Mouse (Mus musculus) olfactory bulb, adult 2 months (tissue): ENCODE data around the gene Lasp1. TPM values are rescaled to one million over a fixed set of nuclear protein-coding genes. Genes with fewer than 3 reads are reported as not detected.

Source experiments
- H3K27ac ChIP-seq: fragments of 200-500 bp; 2 replicates; pipeline ENCODE4 v1.5.1; 2012; ENCODE audit warnings: low read depth, low read length; ENCODE audit not compliant: insufficient read depth
- H3K4me1 ChIP-seq: fragments of 200-500 bp; 2 replicates; pipeline ENCODE4 v1.6.1; 2012; ENCODE audit warnings: low read length; ENCODE audit not compliant: control insufficient read depth, insufficient read depth
- H3K4me3 ChIP-seq: fragments of 200-500 bp; 2 replicates; pipeline ENCODE4 v1.5.1; 2012; ENCODE audit warnings: mild to moderate bottlenecking, low read depth, low read length, moderate library complexity; ENCODE audit not compliant: insufficient read depth
- CTCF ChIP-seq: fragments of 200-500 bp; IDR thresholded peaks from 2 replicates; pipeline ENCODE4 v1.5.1; 2012; ENCODE audit warnings: low read depth, mild to moderate bottlenecking, low read length, moderate library complexity; ENCODE audit not compliant: insufficient read depth
- POLR2A ChIP-seq: fragments of 200-500 bp; IDR thresholded peaks from 2 replicates; pipeline ENCODE4 v1.6.1; 2012; ENCODE audit warnings: mild to moderate bottlenecking, low read depth, low read length, moderate library complexity; ENCODE audit not compliant: insufficient read depth
- WGBS: fragments of 180-500 bp; shearing (Covaris S2); methylation state at CpG from one replicate; pipeline ENCODE4 v1.1.7; 2018; 5-methylcytosine and 5-hydroxymethylcytosine counted together
- polyA plus RNA-seq: library from polyadenylated mRNA; stranded (reverse); fragments of >200 nt; gene quantifications from 2 replicates; pipeline ENCODE4 v1.2.4, GENCODE M21; 2012; ENCODE audit warnings: low replicate concordance; ENCODE audit not compliant: missing spikeins, insufficient read depth, insufficient read length

Gene Lasp1
- polyA plus RNA-seq, 1 experiment = not detected

- Histone ChIP-seq H3K4me3 (no peak overlapping the region), H3K27ac (no peak overlapping the region), H3K4me1 (peaks cover 64% of the 10 kb centered on the region)
- WGBS = 53% methylated on average over 17 of the region's 17 CpGs
- TF ChIP-seq CTCF (no peak), POLR2A (no peak)
Observed at GRCm38 (mm10) chr11:97813746-97814515, 15.1 kb downstream of the Lasp1 start.

GRCm38 (mm10) chr11:97815736-97816135 is 16.9 kb downstream of the Lasp1 start:
- WGBS = 85% methylated on average over 11 of the region's 11 CpGs
- H3K4me1 ChIP-seq = peaks cover 57% of the 10 kb centered on the region
- H3K27ac ChIP-seq = no peak overlapping the region
- H3K4me3 ChIP-seq = no peak overlapping the region
- TF ChIP-seq CTCF = no peak
- no peak for TF ChIP-seq POLR2A

GRCm38 (mm10) chr11:97816176-97816575 is 17.4 kb downstream of the Lasp1 start:
- Histone ChIP-seq H3K27ac (no peak overlapping the region), H3K4me1 (peaks cover 57% of the 10 kb centered on the region), H3K4me3 (no peak overlapping the region)
- TF ChIP-seq CTCF (no peak), POLR2A (no peak)
- whole genome bisulfite sequencing = 60% methylated on average over 5 of the region's 5 CpGs

- TF ChIP-seq CTCF (no peak), POLR2A (no peak)
- no peak overlapping the region for H3K27ac ChIP-seq
- WGBS = 64% methylated on average over 9 of the region's 9 CpGs
- peaks cover 54% of the 10 kb centered on the region for H3K4me1 ChIP-seq
- no peak overlapping the region for H3K4me3 ChIP-seq
Observed at GRCm38 (mm10) chr11:97816916-97817315, 18.1 kb downstream of the Lasp1 start.

- WGBS = 62% methylated on average over 5 of the region's 5 CpGs
- no peak overlapping the region for H3K27ac ChIP-seq
- H3K4me3 ChIP-seq = no peak overlapping the region
- H3K4me1 ChIP-seq = peaks cover 49% of the 10 kb centered on the region
- TF ChIP-seq CTCF (no peak), POLR2A (no peak)
Observed at GRCm38 (mm10) chr11:97817379-97817778, 18.6 kb downstream of the Lasp1 start.

GRCm38 (mm10) chr11:97818003-97818402 is 19.2 kb downstream of the Lasp1 start:
- 60% methylated on average over 6 of the region's 6 CpGs for WGBS
- H3K4me1 ChIP-seq = peaks cover 47% of the 10 kb centered on the region
- no peak for TF ChIP-seq POLR2A
- TF ChIP-seq CTCF = no peak
- H3K27ac ChIP-seq = no peak overlapping the region
- no peak overlapping the region for H3K4me3 ChIP-seq

GRCm38 (mm10) chr11:97818571-97818970 is 19.8 kb downstream of the Lasp1 start:
- peaks cover 44% of the 10 kb centered on the region for H3K4me1 ChIP-seq
- no peak for TF ChIP-seq POLR2A
- TF ChIP-seq CTCF = no peak
- H3K4me3 ChIP-seq = no peak overlapping the region
- no peak overlapping the region for H3K27ac ChIP-seq
- 22% methylated on average over 4 of the region's 4 CpGs for WGBS

GRCm38 (mm10) chr11:97819102-97819501 is 20.3 kb downstream of the Lasp1 start:
- H3K4me1 ChIP-seq = peaks cover 39% of the 10 kb centered on the region
- no peak overlapping the region for H3K4me3 ChIP-seq
- WGBS = 42% methylated on average over 4 of the region's 4 CpGs
- no peak for TF ChIP-seq POLR2A
- TF ChIP-seq CTCF = no peak
- H3K27ac ChIP-seq = no peak overlapping the region

- WGBS = 81% methylated on average over 5 of the region's 5 CpGs
- no peak for TF ChIP-seq CTCF
- TF ChIP-seq POLR2A = no peak
- peaks cover 41% of the 10 kb centered on the region for H3K4me1 ChIP-seq
- no peak overlapping the region for H3K27ac ChIP-seq
- no peak overlapping the region for H3K4me3 ChIP-seq
Observed at GRCm38 (mm10) chr11:97819923-97820322, 21.1 kb downstream of the Lasp1 start.
